Mouse (Mus musculus) layer of hippocampus, adult 9-10 months (tissue): ENCODE measurements around the gene Cym.
A peak's percentile ranks its signal among the peaks of the same experiment; 100 is the strongest.

Source experiments
- DNase-seq: peaks from one replicate; pipeline ENCODE4 v3.0.0; 2022; ENCODE audit warnings: low spot score

Cym gene

GRCm38 (mm10) chr3:107221608-107222007 is at the start of gene Cym:
Cym (minus strand) TSS chr3:107221732.
- no peak for DNase-seq

DNA sequence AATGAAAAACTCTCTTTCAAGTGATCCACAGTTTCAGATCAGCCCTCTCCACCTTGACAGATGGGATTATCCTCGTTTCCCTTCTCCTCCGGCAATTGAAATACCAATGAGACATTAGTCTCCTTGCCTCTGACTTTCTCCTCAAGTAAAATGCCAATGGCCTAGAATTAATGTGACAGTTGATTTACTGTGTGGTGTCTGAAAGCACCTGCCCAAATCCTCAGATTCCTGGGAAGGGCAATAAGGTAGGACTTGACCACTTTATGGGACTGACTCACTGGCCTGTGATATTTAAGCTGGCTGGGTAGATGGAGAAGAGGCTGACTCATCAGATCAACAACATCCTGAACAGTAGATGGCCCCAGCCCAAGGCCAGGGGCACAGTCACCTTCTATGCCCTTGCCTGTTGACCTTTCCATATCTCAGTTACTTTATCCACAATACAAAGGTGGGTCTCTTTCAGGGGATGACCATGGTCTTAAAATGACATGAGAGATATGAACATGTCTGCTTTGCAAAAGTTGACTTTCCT is 45.3 kb upstream of the Cym start:
- DNase-seq, result no peak

GRCm38 (mm10) chr3:107261851-107262165 is 40.3 kb upstream of the Cym start:
- no peak for DNase-seq

DNA sequence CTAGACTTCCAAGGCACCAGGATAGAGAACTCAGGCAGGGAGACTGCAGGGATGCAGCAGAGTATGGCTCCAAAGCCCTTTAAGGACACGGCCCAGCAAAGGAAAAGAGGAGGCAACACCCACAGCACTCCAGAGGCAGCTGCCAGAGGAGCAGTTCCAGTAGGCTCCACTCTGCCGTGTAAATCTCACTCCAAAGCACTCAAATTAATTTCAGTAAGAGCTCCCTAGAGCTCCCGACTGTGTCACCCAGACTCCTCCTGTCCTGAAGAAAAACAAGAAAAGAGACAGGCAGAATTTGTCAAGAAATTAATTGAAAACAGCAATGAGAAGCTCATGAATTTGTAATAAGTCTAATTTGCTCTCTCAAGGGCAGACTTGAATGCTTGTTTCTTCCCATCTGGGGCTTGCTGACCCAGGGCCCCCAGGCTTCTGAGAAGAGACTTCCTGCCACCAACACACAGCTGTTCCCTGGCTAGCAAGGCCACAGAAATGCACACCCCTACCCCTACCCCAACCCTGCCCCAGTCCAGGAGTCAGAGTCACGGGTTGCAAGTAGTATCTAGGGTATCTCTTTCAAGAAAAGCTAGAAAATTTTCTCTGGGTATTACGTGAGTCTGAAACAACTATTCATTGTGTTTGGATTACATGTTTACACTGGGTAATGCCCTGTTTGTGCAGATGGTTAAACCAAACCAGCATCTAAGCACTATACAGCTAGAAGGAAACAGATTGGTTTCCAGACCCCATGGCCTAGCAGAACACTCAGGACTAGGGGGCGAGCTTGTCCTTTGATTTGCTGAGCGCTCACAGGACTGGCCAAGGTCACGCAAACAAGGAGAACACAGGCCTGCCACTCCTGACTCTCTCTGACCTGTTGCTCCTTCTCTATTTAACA is 39.7 kb upstream of the Cym start:
- no peak for DNase-seq

DNA sequence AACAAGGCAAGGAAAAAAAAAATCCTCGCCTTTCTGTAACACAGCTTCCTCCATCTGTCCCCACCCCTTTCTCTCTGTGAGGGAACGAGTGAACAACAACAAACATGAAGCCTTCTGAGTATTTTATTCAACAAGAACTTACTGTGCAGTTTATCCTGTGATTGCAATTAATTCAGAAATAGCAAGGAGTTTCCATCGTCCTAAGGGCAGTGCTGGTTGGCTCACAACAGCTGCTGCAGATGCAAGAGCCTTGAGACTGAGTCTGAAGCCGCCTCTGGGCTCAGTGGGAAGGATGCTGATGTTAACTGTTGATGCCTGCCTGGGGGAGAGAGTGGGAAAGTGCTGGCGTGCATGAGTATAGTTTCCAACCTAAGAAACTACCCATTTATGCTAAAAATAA is 36.4 kb upstream of the Cym start:
- no peak for DNase-seq

GRCm38 (mm10) chr3:107256724-107257123 is 35.2 kb upstream of the Cym start:
- DNase-seq, result no peak

DNA sequence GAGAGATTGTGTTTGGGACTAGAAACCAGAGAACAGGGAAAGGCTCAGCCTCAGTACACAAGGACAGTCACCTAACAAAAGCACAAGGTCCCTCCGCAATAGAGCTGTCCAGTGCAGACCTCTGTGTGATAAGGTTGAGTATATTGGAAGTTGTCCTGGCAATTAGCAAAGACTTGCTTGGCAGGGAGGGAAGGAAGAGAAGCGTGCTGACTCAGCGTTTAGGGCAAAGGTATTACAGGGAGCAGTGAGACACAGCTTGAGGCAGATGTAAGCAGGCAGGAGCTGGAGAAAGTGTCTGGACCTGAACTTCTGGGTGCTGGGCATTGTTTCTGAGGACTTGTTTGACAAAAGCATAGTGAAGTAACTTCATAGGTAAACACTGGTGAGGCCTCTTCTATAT is 34.5 kb upstream of the Cym start:
- DNase-seq, result no peak

DNA sequence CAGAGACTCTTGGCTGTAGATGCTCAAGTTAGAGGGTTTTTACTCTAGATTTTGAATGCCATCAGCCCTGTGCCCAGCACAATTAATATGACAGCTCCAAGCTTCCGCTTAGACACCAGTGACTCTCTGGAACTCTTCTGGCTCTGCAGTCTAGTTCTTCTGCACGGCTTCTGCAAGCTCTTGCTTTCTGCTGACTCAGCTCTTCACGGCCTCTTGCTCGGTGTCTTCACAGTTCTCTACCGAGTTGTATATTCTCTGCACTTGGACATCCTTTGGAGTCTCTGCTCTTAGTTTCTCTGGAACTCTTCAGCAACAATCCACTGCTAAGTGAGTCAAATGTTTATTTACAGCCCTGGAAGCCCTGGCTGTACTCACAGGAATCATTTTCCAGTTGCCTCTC is 32.4 kb upstream of the Cym start:
- DNase-seq, result no peak

- no peak for DNase-seq
Measured at GRCm38 (mm10) chr3:107252035-107252434, 30.5 kb upstream of the Cym start.

GRCm38 (mm10) chr3:107250320-107250719 is 28.8 kb upstream of the Cym start:
- no peak for DNase-seq

- no peak for DNase-seq
Measured at GRCm38 (mm10) chr3:107249042-107249441, 27.5 kb upstream of the Cym start.

- no peak for DNase-seq
Measured at GRCm38 (mm10) chr3:107246876-107247275, 25.3 kb upstream of the Cym start.

GRCm38 (mm10) chr3:107241389-107242094 is 20.0 kb upstream of the Cym start:
- no peak for DNase-seq

- no peak for DNase-seq
Measured at GRCm38 (mm10) chr3:107239607-107240006, 18.1 kb upstream of the Cym start, which contains the start of gene Prok1. Prok1 (minus strand) TSS chr3:107239707.

- DNase-seq, result no peak
Measured at GRCm38 (mm10) chr3:107238471-107238980, 17.0 kb upstream of the Cym start.

GRCm38 (mm10) chr3:107238051-107238450 is 16.5 kb upstream of the Cym start:
- no peak for DNase-seq

DNA sequence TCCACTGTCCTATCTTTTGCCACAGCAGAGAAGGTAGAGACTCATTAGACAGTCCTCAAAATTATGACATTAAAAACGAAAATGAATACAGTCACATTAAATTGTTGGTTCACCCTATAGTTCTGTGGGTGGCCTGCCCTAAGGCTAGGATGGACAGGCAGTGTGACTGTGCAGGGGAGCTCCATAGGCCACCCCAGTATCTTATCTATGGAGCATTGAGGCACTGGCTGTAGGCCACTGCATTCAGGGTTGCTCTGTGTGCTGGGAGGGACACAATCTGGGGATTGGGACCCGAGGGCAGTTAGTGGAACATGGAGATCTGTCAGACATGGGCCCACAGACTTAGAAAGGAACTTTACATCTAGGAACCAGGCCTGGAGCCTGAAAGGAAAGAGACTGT is 12.4 kb upstream of the Cym start:
- no peak for DNase-seq

GRCm38 (mm10) chr3:107233351-107233813 is 11.8 kb upstream of the Cym start:
- peak; percentile 88 for DNase-seq

- no peak for DNase-seq
Measured at GRCm38 (mm10) chr3:107231202-107231601, 9.7 kb upstream of the Cym start.

DNA sequence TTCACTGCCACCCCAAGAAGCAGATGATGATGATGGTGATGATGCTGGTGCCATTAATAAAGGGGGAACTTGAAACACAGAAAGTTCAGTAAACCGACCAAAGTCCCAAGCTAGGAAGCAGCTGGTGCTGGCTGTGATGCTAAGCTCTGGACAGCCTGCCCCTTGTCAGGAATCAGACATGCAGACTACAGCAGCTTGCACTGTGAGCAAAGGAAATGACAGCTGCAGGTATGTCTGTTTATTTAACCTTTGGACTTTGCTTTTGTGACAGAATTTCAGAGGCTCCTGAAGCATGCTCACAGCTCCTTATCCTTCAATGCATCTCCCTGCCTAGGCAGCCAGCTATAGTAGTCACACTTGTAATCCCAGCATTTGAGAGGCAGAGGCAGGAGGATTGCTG is 9.0 kb upstream of the Cym start, which contains the start of gene A630076J17Rik:
Gene A630076J17Rik, plus strand, starts transcription at position 88 of the 400 bp plus-strand sequence.
- DNase-seq, result no peak

- no peak for DNase-seq
Measured at GRCm38 (mm10) chr3:107229822-107230221, 8.3 kb upstream of the Cym start.

DNA sequence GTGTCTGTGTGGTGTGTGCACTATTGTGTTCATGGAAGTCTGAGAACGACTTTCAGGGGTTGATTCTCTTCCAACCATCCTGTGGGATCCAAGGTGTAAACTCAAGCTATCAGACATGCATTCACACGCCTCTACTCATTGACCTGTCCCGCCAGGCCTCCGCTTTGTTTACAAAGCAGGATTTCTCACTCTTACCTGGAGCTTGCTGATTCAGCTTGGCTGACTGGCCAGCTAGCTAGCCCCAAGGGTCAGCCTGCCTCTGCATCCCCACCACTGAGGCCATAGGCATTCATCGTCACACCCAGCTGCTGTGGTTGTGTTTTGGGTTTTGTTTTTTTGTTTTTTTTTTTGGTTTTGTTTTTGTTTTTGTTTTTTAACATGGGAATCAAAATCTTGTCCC is 7.7 kb upstream of the Cym start:
- DNase-seq, result no peak

- no peak for DNase-seq
Measured at GRCm38 (mm10) chr3:107225820-107226219, 4.3 kb upstream of the Cym start.
